Mouse (Mus musculus) kidney, embryonic 14.5 days (tissue): ENCODE measurements at regions not wholly inside any gene's neighbourhood (a gene's known extent, or its start where the extent isn't known, plus 50 kb on each side); places are given as distances from the start of the nearest gene placed in this dataset.
"Not testable (repeated sequence)": the region's sequence is repeated elsewhere in the genome, so short reads cannot be mapped to it uniquely, and the experiment has no call there.

Experiments
- ATAC-seq: fragments of 200-750 bp; cut with Nextera tagmentation; 2 replicates; pipeline ENCODE4 v1.8.0; 2017; ENCODE audit warnings: moderate number of reproducible peaks, mild to moderate bottlenecking, moderate TSS enrichment, moderate library complexity; ENCODE audit not compliant: low FRiP score, low TSS enrichment
- H3K27ac ChIP-seq: fragments of 300-500 bp; sonication (generic); 2 replicates; pipeline ENCODE4 v1.5.1; 2014; ENCODE audit warnings: low read depth, mild to moderate bottlenecking, low read length, moderate library complexity, mixed read lengths
- H3K27me3 ChIP-seq: fragments of 300-500 bp; sonication (generic); 2 replicates; pipeline ENCODE4 v1.6.1; 2014; ENCODE audit warnings: mild to moderate bottlenecking, low read length; ENCODE audit not compliant: control insufficient read depth, insufficient read depth
- H3K36me3 ChIP-seq: fragments of 300-500 bp; sonication (generic); 2 replicates; pipeline ENCODE4 v1.6.1; 2014; ENCODE audit warnings: low read length, mixed read lengths; ENCODE audit not compliant: control insufficient read depth, insufficient read depth
- H3K4me1 ChIP-seq: fragments of 300-500 bp; sonication (generic); 2 replicates; pipeline ENCODE4 v1.6.1; 2014; ENCODE audit warnings: low read length, mixed read lengths; ENCODE audit not compliant: control insufficient read depth, insufficient read depth
- H3K4me2 ChIP-seq: fragments of 300-500 bp; sonication (generic); replicated peaks from 2 replicates; pipeline ENCODE4 v1.6.1; 2014; ENCODE audit warnings: low read depth, mild to moderate bottlenecking, low read length
- H3K4me3 ChIP-seq: fragments of 300-500 bp; sonication (generic); 2 replicates; pipeline ENCODE4 v1.5.1; 2014; ENCODE audit warnings: mild to moderate bottlenecking, low read length
- H3K9ac ChIP-seq: fragments of 300-500 bp; sonication (generic); 2 replicates; pipeline ENCODE4 v1.6.1; 2014; ENCODE audit warnings: low read depth, mild to moderate bottlenecking, low read length, moderate library complexity
- H3K9me3 ChIP-seq: fragments of 300-500 bp; sonication (generic); 2 replicates; pipeline ENCODE4 v1.6.1; 2016; ENCODE audit warnings: low read length; ENCODE audit not compliant: control insufficient read depth
- WGBS: fragments of 180-500 bp; shearing (Covaris S2); extraction: QIAGEN DNeasy Blood & Tissue Kit; methylation state at CpG from one replicate; pipeline ENCODE4 v1.1.7; 2014; 5-methylcytosine and 5-hydroxymethylcytosine counted together

- Histone ChIP-seq H3K9ac (no peak overlapping the region), H3K27me3 (no peaks in the 10 kb centered on the region), H3K9me3 (no peaks in the 10 kb centered on the region), H3K36me3 (no peaks in the 10 kb centered on the region), H3K4me1 (no peaks in the 10 kb centered on the region), H3K4me3 (no peak overlapping the region), H3K4me2 (no peak overlapping the region), H3K27ac (no peak overlapping the region)
- ATAC-seq, result no peak
- 21% methylated on average over 2 of the region's 2 CpGs for WGBS
Observed at GRCm38 (mm10) chr3:78575667-78576464, 710.5 kb downstream of the Rapgef2 start.

GRCm38 (mm10) chr3:78574807-78575206 lies 711.5 kb downstream of the Rapgef2 start:
- H3K27ac ChIP-seq, result no peak overlapping the region
- no peaks in the 10 kb centered on the region for H3K4me1 ChIP-seq
- ATAC-seq, result no peak
- H3K27me3 ChIP-seq, result no peaks in the 10 kb centered on the region
- no peak overlapping the region for H3K4me3 ChIP-seq
- no peak overlapping the region for H3K9ac ChIP-seq
- H3K4me2 ChIP-seq, result no peak overlapping the region
- WGBS, result 63% methylated on average over 3 of the region's 3 CpGs
- H3K36me3 ChIP-seq, result no peaks in the 10 kb centered on the region
- no peaks in the 10 kb centered on the region for H3K9me3 ChIP-seq

GRCm38 (mm10) chr3:78573299-78573698 lies 713.0 kb downstream of the Rapgef2 start:
- ATAC-seq, result no peak
- 81% methylated on average over 6 of the region's 6 CpGs for WGBS
- no peak overlapping the region for H3K9ac ChIP-seq
- no peak overlapping the region for H3K4me2 ChIP-seq
- no peaks in the 10 kb centered on the region for H3K9me3 ChIP-seq
- H3K27ac ChIP-seq, result no peak overlapping the region
- H3K4me1 ChIP-seq, result no peaks in the 10 kb centered on the region
- H3K4me3 ChIP-seq, result no peak overlapping the region
- no peaks in the 10 kb centered on the region for H3K27me3 ChIP-seq
- H3K36me3 ChIP-seq, result no peaks in the 10 kb centered on the region

- H3K27me3 ChIP-seq, H3K4me1 ChIP-seq, H3K9me3 ChIP-seq, H3K9ac ChIP-seq, H3K4me2 ChIP-seq, H3K4me3 ChIP-seq, H3K27ac ChIP-seq, ATAC-seq, H3K36me3 ChIP-seq: not testable (repeated sequence)
Observed at GRCm38 (mm10) chr3:78564926-78565325, 721.4 kb downstream of the Rapgef2 start.
